Mouse (Mus musculus): Measurements from ENCODE around the gene Adam11. TPM values are rescaled to one million over a fixed set of nuclear protein-coding genes. Genes with fewer than 3 reads are reported as not detected.

Gene Adam11
- polyA plus RNA-seq, 1 experiment from 2014 or later = 20.9 TPM

DNA sequence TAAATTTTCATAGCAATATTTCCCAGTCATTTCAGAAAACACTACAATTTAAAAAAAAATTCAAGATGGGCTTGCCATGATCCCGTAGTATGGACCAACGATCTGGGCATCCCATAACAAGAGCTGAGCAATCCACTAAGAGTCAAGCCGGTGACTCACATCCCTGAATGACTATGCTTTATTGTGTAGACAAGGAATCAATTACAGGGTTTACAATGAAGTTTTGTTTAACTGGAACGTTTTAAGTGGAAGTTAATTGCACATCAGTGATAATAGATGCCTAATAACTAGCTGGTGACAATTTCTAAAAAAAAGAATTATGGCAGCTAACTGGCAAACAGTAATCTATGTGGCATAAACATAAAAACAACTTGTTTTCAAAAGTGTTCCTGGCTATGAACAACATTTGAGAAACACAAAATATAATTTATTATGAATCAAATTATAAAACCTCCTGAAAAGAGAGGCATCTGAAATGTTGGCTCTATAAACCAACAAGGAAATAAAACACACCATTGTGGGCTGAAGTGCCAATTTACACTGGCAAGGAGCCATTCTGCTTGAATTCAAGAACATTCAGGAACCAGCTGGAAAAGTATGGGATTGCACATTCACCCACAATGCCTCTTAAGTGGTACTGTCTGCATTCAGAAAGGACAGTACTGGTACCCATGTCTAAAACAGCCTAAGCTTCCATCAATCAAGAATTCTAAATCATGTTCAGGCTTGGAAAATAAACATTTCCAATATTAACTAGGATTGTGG, 49.7 kb downstream of the Adam11 start:
- ATAC-seq (ENCODE audit: insufficient number of reproducible peaks, insufficient read depth, low FRiP score, low TSS enrichment, low read depth) = no peak
- H3K27ac ChIP-seq = no peak overlapping the region
- no peak overlapping the region for H3K4me3 ChIP-seq (replicated peaks)
- H3K9me3 ChIP-seq = no peaks in the 10 kb centered on the region
- peaks cover 21% of the 10 kb centered on the region for H3K36me3 ChIP-seq
- no peaks in the 10 kb centered on the region for H3K27me3 ChIP-seq
- no peak overlapping the region for H3K9ac ChIP-seq (replicated peaks)
- no peak overlapping the region for H3K4me2 ChIP-seq
- WGBS = 52% methylated on average over 4 of the region's 4 CpGs
- H3K4me1 ChIP-seq (replicated peaks) = peaks cover 32% of the 10 kb centered on the region

DNA sequence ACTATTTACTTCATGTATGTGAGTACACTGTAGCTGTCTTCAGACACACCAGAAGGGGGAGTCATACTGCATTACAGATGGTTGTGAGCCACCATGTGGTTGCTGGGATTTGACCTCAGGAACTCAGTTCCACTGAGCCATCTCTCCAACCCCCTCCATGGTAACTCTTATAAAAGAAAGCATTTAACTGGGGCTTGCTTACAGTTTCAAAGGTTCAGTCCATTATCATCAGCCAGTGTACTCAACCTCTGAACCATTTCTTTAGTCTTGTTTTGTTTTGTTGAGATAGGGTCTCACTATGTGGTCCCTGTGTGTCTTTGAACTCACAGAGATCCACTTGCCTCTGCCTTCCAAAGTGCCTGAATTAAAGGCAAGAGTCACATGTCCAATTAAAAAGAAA, 53.6 kb downstream of the Adam11 start:
- no peaks in the 10 kb centered on the region for H3K27me3 ChIP-seq
- peaks cover 50% of the 10 kb centered on the region for H3K4me1 ChIP-seq (replicated peaks)
- no peak for ATAC-seq (ENCODE audit: insufficient number of reproducible peaks, insufficient read depth, low FRiP score, low TSS enrichment, low read depth)
- H3K27ac ChIP-seq = no peak overlapping the region
- H3K9ac ChIP-seq (replicated peaks) = no peak overlapping the region
- peaks cover 14% of the 10 kb centered on the region for H3K36me3 ChIP-seq
- H3K9me3 ChIP-seq = no peaks in the 10 kb centered on the region
- H3K4me2 ChIP-seq = no peak overlapping the region
- no peak overlapping the region for H3K4me3 ChIP-seq (replicated peaks)

DNA sequence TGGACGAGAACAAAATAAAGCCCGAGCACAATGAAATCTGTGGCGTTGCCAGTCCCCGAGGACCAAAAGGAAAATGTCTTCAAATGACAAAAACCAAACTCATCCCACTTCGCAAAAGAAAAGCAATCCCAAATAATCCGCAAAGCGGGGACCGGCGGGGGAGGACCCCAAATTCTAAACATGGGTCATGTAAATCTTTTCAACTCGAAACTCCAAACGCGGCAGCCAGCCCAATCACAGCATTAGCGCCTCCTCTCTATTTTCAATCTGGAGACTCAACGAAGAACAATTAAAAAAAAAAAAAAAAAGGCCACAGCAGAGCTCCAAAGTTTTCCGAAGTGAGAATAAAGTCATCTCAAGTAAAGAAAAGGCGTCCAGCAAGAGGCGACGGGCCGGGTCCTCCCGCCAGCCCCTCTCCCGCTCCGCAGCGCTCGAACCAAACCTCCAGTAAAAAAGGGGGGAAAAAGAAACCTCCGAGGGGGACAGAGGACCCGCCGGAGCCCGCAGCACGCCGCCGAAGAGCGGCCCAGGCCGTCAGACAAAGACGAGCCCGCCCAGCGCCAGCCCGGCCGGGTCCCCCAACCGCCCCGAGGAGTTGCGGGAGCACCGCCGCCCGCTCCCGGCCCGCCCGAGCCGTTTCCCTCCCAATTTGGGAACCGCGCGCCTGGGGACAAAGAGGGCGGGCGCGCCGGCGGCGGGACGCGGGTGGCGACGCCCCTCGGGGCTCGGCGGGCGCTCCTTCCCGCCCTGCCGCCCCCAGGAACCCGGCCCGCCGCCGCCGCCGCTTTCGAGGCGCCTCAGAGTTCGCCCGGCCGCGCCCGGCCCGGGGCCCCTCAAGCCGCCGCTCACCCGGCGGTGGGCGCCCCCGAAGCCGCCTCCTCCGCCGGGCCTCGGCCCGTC, 57.1 kb downstream of the Adam11 start:
- under 1% methylated on average over 61 of the region's 92 CpGs for WGBS
- no peak for ATAC-seq (ENCODE audit: insufficient number of reproducible peaks, insufficient read depth, low FRiP score, low TSS enrichment, low read depth)
- H3K9ac ChIP-seq (replicated peaks) = peak overlapping the region; percentile 99

DNA sequence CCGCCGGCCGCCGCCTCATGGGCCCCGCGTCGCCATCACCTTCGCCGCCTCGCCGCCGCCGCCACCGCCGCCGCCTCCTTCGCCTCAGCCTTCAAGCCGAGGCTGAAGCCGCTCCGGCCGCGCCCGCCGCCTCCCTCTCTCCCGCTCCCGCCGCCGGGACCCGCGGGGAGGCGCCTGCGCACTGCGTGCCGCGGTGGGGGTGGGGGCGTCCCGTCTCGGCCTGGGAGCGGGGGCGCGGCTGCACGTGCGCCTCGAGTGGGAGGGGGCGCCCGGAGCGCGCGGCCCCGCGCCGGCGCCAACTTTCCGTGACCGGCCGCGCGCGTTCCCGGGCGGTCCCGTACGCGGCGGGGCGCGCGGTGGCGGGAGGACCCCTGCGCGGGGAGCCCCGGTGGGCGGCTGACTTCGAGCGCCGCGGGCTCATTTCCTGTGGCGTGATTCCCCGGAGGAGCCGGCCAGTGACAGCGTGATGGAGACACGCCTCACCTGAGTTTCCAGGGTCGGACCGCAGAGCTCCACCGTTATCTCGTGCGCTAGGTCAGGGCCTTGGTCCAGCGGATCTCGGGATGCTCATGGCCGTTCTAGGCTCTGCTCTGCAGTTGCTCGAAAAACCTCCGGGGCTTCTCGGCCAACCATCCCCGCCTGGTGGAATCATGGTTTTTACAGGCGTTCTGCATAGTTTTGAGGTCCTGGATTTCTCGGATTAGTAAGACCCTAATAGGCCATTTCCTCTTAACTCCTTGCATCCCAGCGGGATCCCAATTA, 58.0 kb downstream of the Adam11 start, which contains the start of gene Gjc1:
Gene Gjc1 (minus strand): TSS at position 680 of the 762 bp plus-strand sequence.
- WGBS = under 1% methylated on average over 80 of the region's 97 CpGs
- H3K4me2 ChIP-seq = peak within 1 kb of the TSS; percentile 75

More for the DNA sequence above, 57.1 kb downstream of the Adam11 start:
- Histone ChIP-seq H3K4me3 (replicated peaks) (peak overlapping the region; percentile 74), H3K4me2 (peak overlapping the region; percentile 75), H3K36me3 (peaks cover 3% of the 10 kb centered on the region; the same call in 1 of the 2 replicates), H3K27ac (peak overlapping the region; percentile 100), H3K4me1 (replicated peaks) (peaks cover 48% of the 10 kb centered on the region), H3K9me3 (no peaks in the 10 kb centered on the region), H3K27me3 (no peaks in the 10 kb centered on the region)

DNA sequence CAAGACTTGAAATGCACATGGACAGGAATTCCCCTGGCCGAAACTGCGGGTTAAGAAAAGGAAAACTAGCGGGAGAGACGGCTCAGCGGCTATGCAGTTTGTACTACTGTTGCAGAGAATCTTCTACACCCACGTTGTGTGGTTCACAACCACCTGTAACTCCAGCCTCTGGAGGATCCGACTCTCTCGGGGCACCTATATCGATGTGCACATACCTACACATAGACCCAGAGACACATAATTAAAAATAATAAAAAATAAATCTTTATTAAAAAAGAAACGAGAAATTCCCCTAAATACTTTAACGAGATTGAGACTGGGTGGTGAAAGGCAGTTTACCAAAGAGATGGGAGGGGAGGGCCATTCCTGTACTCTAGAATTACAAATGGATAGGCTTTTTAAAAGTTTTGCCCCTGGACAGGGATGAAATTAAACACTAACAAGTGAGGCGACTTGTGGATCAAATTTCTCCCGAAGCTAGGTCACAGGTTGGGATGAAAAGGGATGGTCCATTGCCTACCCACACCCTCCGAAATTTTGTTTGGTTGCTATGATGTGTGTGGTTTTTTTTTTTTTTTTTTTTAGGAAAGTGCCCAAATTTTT, 58.6 kb downstream of the Adam11 start:
- Histone ChIP-seq H3K36me3 (peaks cover 3% of the 10 kb centered on the region; the same call in 1 of the 2 replicates), H3K9ac (replicated peaks) (no peak overlapping the region), H3K27me3 (no peaks in the 10 kb centered on the region), H3K4me3 (replicated peaks) (peak overlapping the region; percentile 74), H3K27ac (peak overlapping the region; percentile 100), H3K9me3 (no peaks in the 10 kb centered on the region), H3K4me1 (replicated peaks) (peaks cover 36% of the 10 kb centered on the region), H3K4me2 (peak overlapping the region; percentile 75)
- WGBS = 2% methylated on average over 14 of the region's 14 CpGs
- ATAC-seq (ENCODE audit: insufficient number of reproducible peaks, insufficient read depth, low FRiP score, low TSS enrichment, low read depth) = peak; percentile 50

More for the DNA sequence above, 58.0 kb downstream of the Adam11 start, which contains the start of gene Gjc1:
- ATAC-seq (ENCODE audit: insufficient number of reproducible peaks, insufficient read depth, low FRiP score, low TSS enrichment, low read depth) = peak; percentile 75
- H3K9me3 ChIP-seq = no peaks in the 10 kb centered on the region
- no peaks in the 10 kb centered on the region for H3K27me3 ChIP-seq
- H3K27ac ChIP-seq = peak within 1 kb of the TSS; percentile 100
- H3K9ac ChIP-seq (replicated peaks) = peak within 1 kb of the TSS; percentile 99
- H3K4me1 ChIP-seq (replicated peaks) = peaks cover 40% of the 10 kb centered on the region
- H3K36me3 ChIP-seq = peaks cover 3% of the 10 kb centered on the region; the same call in 1 of the 2 replicates
- peak within 1 kb of the TSS; percentile 74 for H3K4me3 ChIP-seq (replicated peaks)

DNA sequence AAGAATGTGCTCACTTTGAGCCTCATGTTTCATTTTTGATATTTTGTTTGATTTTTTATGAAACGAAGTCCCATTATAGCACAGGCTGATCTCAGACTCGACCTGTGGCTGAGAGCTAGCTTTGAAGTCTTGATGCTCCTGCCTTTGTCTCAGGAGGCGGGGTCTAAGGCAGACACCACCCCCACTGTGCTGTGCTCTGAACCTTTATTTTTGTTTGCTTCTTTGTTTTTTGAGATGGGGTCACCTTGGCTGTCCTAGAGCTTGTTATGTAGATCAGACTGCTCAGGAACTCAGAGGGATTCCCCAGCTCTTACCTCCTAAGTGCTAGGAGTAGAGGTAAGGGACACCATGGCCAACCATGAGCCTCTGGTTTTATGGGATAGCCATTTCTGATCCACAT, 59.2 kb downstream of the Adam11 start:
- 9% methylated on average over 3 of the region's 3 CpGs for WGBS
- no peak for ATAC-seq (ENCODE audit: insufficient number of reproducible peaks, insufficient read depth, low FRiP score, low TSS enrichment, low read depth)
- no peak overlapping the region for H3K4me3 ChIP-seq (replicated peaks)
- peaks cover 3% of the 10 kb centered on the region; the same call in 1 of the 2 replicates for H3K36me3 ChIP-seq
- H3K27me3 ChIP-seq = no peaks in the 10 kb centered on the region
- no peak overlapping the region for H3K4me2 ChIP-seq
- no peak overlapping the region for H3K9ac ChIP-seq (replicated peaks)
- peaks cover 31% of the 10 kb centered on the region for H3K4me1 ChIP-seq (replicated peaks)
- no peaks in the 10 kb centered on the region for H3K9me3 ChIP-seq
- H3K27ac ChIP-seq = no peak overlapping the region

DNA sequence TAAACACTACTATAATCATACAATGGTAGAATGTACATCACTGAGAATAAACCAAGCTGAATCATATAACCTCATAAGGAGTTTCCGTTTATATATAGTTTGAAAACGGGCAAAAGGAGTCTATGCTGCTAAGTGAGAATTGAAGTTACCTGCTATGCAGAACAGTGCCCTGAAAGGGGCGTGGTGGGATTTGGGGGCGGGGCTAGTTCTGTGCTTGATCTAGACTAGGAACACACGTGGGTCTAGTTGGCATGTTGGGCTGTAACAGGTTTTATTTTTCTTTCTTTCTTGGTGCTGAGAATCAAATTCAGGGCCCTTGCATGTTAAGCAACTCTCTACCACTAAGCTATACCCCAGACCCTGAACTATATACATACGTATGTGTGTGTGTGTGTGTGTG, 60.0 kb downstream of the Adam11 start:
- Histone ChIP-seq H3K9me3 (no peaks in the 10 kb centered on the region), H3K36me3 (no peaks in the 10 kb centered on the region), H3K27me3 (no peaks in the 10 kb centered on the region), H3K27ac (no peak overlapping the region), H3K9ac (replicated peaks) (no peak overlapping the region), H3K4me1 (replicated peaks) (peaks cover 25% of the 10 kb centered on the region), H3K4me2 (no peak overlapping the region), H3K4me3 (replicated peaks) (no peak overlapping the region)
- no peak for ATAC-seq (ENCODE audit: insufficient number of reproducible peaks, insufficient read depth, low FRiP score, low TSS enrichment, low read depth)
- 58% methylated on average over 6 of the region's 6 CpGs for WGBS

DNA sequence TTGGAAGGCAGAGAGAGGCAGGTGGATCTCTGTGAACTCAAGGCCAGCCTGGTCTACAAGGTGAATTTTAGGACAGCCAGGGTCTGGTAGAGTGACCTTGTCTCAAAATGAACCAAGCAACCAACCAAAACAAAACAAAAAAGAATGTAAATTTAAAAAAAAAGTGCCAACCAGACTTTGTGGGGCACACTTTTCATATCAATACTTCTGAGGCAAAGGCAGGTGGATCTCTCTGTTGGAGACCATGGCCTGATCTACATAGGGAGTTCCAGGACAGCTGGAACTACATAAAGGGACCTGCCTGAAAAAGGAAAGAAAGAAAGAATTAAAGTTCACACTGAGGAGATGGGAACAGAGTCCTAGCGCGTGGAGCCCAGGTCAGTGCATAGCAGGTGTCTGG, 65.2 kb downstream of the Adam11 start:
- Histone ChIP-seq H3K9ac (replicated peaks) (no peak overlapping the region), H3K9me3 (no peaks in the 10 kb centered on the region), H3K27me3 (no peaks in the 10 kb centered on the region), H3K4me3 (replicated peaks) (no peak overlapping the region), H3K27ac (no peak overlapping the region), H3K4me2 (no peak overlapping the region), H3K36me3 (no peaks in the 10 kb centered on the region), H3K4me1 (replicated peaks) (0 out of 2 replicates have a peak, but pooled peaks cover 5% of the 10 kb centered on the region)
- WGBS = 74% methylated on average over 2 of the region's 2 CpGs
- ATAC-seq (ENCODE audit: insufficient number of reproducible peaks, insufficient read depth, low FRiP score, low TSS enrichment, low read depth) = no peak

DNA sequence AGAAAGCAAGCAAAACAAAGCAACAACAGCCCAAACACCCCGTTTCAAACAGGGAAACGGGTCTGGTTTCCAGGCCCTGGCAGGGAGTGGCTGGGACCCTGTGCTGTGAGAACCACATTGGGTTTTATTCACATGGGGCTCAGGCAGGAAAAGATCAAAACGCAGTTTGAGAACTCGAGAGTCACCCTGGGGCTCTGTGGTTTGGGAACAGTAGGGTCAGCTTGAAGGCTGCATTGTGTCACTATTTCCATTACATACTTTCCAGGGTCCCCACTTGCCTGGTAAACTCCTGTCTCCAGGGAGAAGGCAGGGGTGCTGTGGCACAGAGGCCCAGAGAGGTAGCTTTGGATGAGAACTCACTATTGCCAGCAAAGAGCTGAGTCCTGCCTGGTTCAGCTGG, 65.9 kb downstream of the Adam11 start:
- Histone ChIP-seq H3K27ac (no peak overlapping the region), H3K4me2 (no peak overlapping the region), H3K36me3 (no peaks in the 10 kb centered on the region), H3K4me3 (replicated peaks) (no peak overlapping the region), H3K9ac (replicated peaks) (no peak overlapping the region), H3K4me1 (replicated peaks) (0 out of 2 replicates have a peak, but pooled peaks cover 5% of the 10 kb centered on the region), H3K27me3 (no peaks in the 10 kb centered on the region), H3K9me3 (no peaks in the 10 kb centered on the region)
- WGBS = 55% methylated on average over 4 of the region's 4 CpGs
- no peak for ATAC-seq (ENCODE audit: insufficient number of reproducible peaks, insufficient read depth, low FRiP score, low TSS enrichment, low read depth)

Data from limb, embryonic 12.5 days (tissue).